Mouse (Mus musculus) testis, postnatal 14 days (tissue): Measurements from ENCODE around the gene Ino80b.

Experiments
- DNase-seq: peaks from one replicate; pipeline ENCODE4 v3.0.0; 2021; ENCODE audit warnings: low spot score

Ino80b gene

GRCm38 (mm10) chr6:83084477-83084876, 40.8 kb downstream of the Ino80b start:
- DNase-seq, result no peak

DNA sequence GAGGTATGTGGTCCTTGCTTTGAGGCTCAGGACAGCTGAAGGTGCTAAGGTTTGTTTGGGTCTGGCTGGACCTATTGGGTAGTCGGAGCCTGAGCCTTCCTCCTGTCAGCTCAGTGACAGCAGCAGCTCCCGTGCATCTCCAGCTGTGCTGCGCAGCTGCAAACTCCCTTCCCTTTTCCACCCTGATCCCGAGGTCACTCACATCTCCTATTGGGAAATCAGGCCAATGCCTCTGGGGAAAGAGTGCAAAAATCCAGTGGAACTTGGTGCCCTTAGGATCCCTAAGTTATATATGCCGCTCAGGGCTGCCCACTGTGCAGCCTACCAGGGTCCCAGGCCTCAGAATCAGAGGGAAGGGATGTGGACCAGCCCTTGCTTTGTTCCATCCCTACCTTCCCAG, 41.7 kb downstream of the Ino80b start:
- no peak for DNase-seq

- no peak for DNase-seq
Observed at GRCm38 (mm10) chr6:83080210-83080609, 45.0 kb downstream of the Ino80b start.

GRCm38 (mm10) chr6:83078324-83078858, 46.8 kb downstream of the Ino80b start:
- peak; percentile 98 for DNase-seq

- no peak for DNase-seq
Observed at GRCm38 (mm10) chr6:83077630-83078323, 47.5 kb downstream of the Ino80b start, which contains the start of gene Pcgf1. TSS of gene Pcgf1 (plus strand) at chr6:83077869.

GRCm38 (mm10) chr6:83074979-83075378, 50.3 kb downstream of the Ino80b start:
- DNase-seq, result no peak
